Mouse (Mus musculus) bone marrow, adult 2 months (tissue): Measurements from ENCODE around the gene Ehmt1.

Experiments used
- CTCF ChIP-seq: fragments of 200-500 bp; IDR thresholded peaks from 2 replicates; pipeline ENCODE4 v1.5.1; 2011; ENCODE audit warnings: low read length, control low read depth; ENCODE audit not compliant: control insufficient read depth, insufficient read depth
- POLR2A ChIP-seq: fragments of 200-500 bp; IDR thresholded peaks from 2 replicates; pipeline ENCODE4 v1.6.1; 2011; ENCODE audit warnings: low read depth, mild to moderate bottlenecking, control low read depth, low read length, borderline replicate concordance; ENCODE audit not compliant: control insufficient read depth

DNA sequence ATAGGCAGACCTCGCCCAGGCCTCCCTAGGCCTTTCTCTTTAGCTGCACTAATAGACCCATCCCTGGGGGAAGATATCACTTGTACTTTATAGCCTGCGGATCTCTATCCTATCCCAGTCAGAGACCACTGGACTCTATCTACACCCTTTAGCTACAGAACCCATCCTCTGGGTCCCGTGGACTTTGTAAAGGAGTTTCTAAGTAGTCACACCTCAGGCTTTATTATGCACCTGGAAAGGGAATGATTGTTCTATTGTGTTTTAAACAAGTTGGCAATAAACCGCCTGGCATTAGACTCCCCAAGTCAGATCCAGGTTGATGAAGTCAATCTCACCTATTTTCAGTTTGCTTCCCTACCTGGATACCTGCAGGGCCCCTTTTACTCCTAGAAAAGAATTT, 7.2 kb downstream of the Ehmt1 start:
- TF ChIP-seq CTCF: no peak
- TF ChIP-seq POLR2A: no peak
